Mouse (Mus musculus) B cell, adult (primary cell): ENCODE data around the gene 4930404H24Rik. TPM values are rescaled to one million over a fixed set of nuclear protein-coding genes. Genes with fewer than 3 reads are reported as not detected.

Experiments
- total RNA-seq: library from RNA; stranded (reverse); gene quantifications from 4 replicates; pipeline ENCODE4 v1.2.4, GENCODE M21; 2023; ENCODE audit not compliant: inconsistent age

4930404H24Rik gene
- total RNA-seq = not detected in 4 replicates

GRCm38 (mm10) chr2:153492573-153493392, at the start of gene 4930404H24Rik:
Gene 4930404H24Rik (plus strand): TSS chr2:153492790.

GRCm38 (mm10) chr2:153529931-153530766, 37.6 kb downstream of the 4930404H24Rik start, which contains the start of gene Nol4l:
Gene Nol4l (minus strand): TSS chr2:153529971.

Other genes starting within 250 kb of the 4930404H24Rik start
- gene Kif3b, start 201.4 kb upstream of the 4930404H24Rik start, total RNA-seq = 17.7 to 19.7 TPM (median 18.5 TPM) in 4 replicates
- gene Asxl1, start 147.0 kb upstream of the 4930404H24Rik start, total RNA-seq = 47.1 to 51.7 TPM (median 50.3 TPM) in 4 replicates
- 0.27 to 1.0 TPM (median 0.52 TPM) in 4 replicates for gene Nol4l, start 37.2 kb downstream of the 4930404H24Rik start, total RNA-seq
- gene Commd7, start 140.0 kb downstream of the 4930404H24Rik start, total RNA-seq = 32.1 to 34.8 TPM (median 33.8 TPM) in 4 replicates
- 6.0 to 10.0 TPM (median 7.9 TPM) in 4 replicates for gene Dnmt3b, start 156.7 kb downstream of the 4930404H24Rik start, total RNA-seq
- gene Dnmt3c, start 203.9 kb downstream of the 4930404H24Rik start, total RNA-seq = not detected in 4 replicates
- gene Mapre1, start 248.5 kb downstream of the 4930404H24Rik start, total RNA-seq = 130 to 153 TPM (median 139 TPM) in 4 replicates